Mouse (Mus musculus): ENCODE measurements around the gene Paf1.
"Not testable (repeated sequence)": the region's sequence is repeated elsewhere in the genome, so short reads cannot be mapped to it uniquely, and the experiment has no call there.

Paf1 gene

GRCm38 (mm10) chr7:28384162-28384561 is 8.6 kb upstream of the Paf1 start:
- in situ Hi-C loops (cut with MboI, MseI): no loop called here

GRCm38 (mm10) chr7:28385196-28385595 is 7.6 kb upstream of the Paf1 start:
- in situ Hi-C loops (cut with MboI, MseI): no loop called here

- in situ Hi-C loops (cut with MboI, MseI): no loop called here
Measured at GRCm38 (mm10) chr7:28386007-28386406, 6.7 kb upstream of the Paf1 start.

- in situ Hi-C loops (cut with MboI, MseI): no loop called here
Measured at GRCm38 (mm10) chr7:28386462-28386861, 6.3 kb upstream of the Paf1 start.

GRCm38 (mm10) chr7:28386877-28387276 is 5.9 kb upstream of the Paf1 start:
- in situ Hi-C loops (cut with MboI, MseI): not testable (repeated sequence)

GRCm38 (mm10) chr7:28387384-28387783 is 5.4 kb upstream of the Paf1 start:
- in situ Hi-C loops (cut with MboI, MseI): not testable (repeated sequence)

- in situ Hi-C loops (cut with MboI, MseI): no loop called here
Measured at GRCm38 (mm10) chr7:28390331-28390730, 2.4 kb upstream of the Paf1 start.

GRCm38 (mm10) chr7:28393272-28393951 is 661 bp downstream of the Paf1 start:
- in situ Hi-C loops (cut with MboI, MseI): no loop called here

GRCm38 (mm10) chr7:28395425-28395824 is 2.7 kb downstream of the Paf1 start:
- in situ Hi-C loops (cut with MboI, MseI): loop anchor here in 1 of 2 experiments (5.0 kb wide), 1 partner anchor 33 kb away; no protein-coding TSS in a partner anchor

- in situ Hi-C loops (cut with MboI, MseI): loop anchor here in 1 of 2 experiments (5.0 kb wide), 1 partner anchor 36 kb away; no protein-coding TSS in a partner anchor
Measured at GRCm38 (mm10) chr7:28398000-28398399, 5.2 kb downstream of the Paf1 start.

- in situ Hi-C loops (cut with MboI, MseI): loop anchor here in 1 of 2 experiments (5.0 kb wide), 1 partner anchor 37 kb away; no protein-coding TSS in a partner anchor
Measured at GRCm38 (mm10) chr7:28398696-28399340, 6.1 kb downstream of the Paf1 start.

- in situ Hi-C loops (cut with MboI, MseI): no loop called here
Measured at GRCm38 (mm10) chr7:28401030-28401429, 8.3 kb downstream of the Paf1 start.

- in situ Hi-C loops (cut with MboI, MseI): no loop called here
Measured at GRCm38 (mm10) chr7:28401942-28402341, 9.2 kb downstream of the Paf1 start.

- in situ Hi-C loops (cut with MboI, MseI): no loop called here
Measured at GRCm38 (mm10) chr7:28410841-28411475, 18.2 kb downstream of the Paf1 start.

- in situ Hi-C loops (cut with MboI, MseI): no loop called here
Measured at GRCm38 (mm10) chr7:28412826-28413225, 20.1 kb downstream of the Paf1 start.

- in situ Hi-C loops (cut with MboI, MseI): no loop called here
Measured at GRCm38 (mm10) chr7:28417368-28417767, 24.6 kb downstream of the Paf1 start.

GRCm38 (mm10) chr7:28418096-28418670 is 25.4 kb downstream of the Paf1 start:
- in situ Hi-C loops (cut with MboI, MseI): no loop called here

- in situ Hi-C loops (cut with MboI, MseI): no loop called here
Measured at GRCm38 (mm10) chr7:28419416-28419815, 26.7 kb downstream of the Paf1 start.

- in situ Hi-C loops (cut with MboI, MseI): no loop called here
Measured at GRCm38 (mm10) chr7:28423018-28423417, 30.3 kb downstream of the Paf1 start.

- in situ Hi-C loops (cut with MboI, MseI): no loop called here
Measured at GRCm38 (mm10) chr7:28427738-28428137, 35.0 kb downstream of the Paf1 start.

- in situ Hi-C loops (cut with MboI, MseI): no loop called here
Measured at GRCm38 (mm10) chr7:28430512-28430911, 37.8 kb downstream of the Paf1 start.

GRCm38 (mm10) chr7:28432252-28432651 is 39.5 kb downstream of the Paf1 start:
- in situ Hi-C loops (cut with MboI, MseI): no loop called here
